Mouse (Mus musculus): ENCODE results near the gene Gm21854. TPM values are rescaled to one million over a fixed set of nuclear protein-coding genes. Genes with fewer than 3 reads are reported as not detected.

Gene Gm21854
- polyA plus RNA-seq (2017; shearing (Covaris generic)) = not detected

DNA sequence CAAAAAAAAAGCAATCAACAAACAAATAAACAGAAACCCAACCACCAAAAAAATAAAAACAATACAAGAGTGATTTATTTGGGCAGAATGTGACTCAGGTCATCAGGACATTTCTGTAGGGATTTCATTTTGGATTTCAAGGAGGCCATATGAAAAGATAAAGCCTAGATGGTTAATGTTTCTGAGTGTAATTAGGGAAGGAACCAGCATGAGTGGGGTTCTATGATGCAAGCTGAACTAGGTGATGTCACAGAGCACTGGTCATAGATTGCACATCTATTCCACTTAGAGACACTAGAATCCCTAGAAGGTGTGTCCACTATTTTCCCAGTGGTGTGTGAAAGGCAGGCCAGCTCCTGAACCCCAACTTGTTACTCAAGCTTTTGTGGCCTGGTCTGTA, at the start of gene Gm21854:
TSS of gene Gm21854 (plus strand) at position 301 of the 400 bp plus-strand sequence.

Other genes starting within 250 kb of the Gm21854 start
- not detected for gene Gm20914, start 69.0 kb downstream of the Gm21854 start, polyA plus RNA-seq (2017; shearing (Covaris generic))
- gene Gm28171, start 136.4 kb downstream of the Gm21854 start, polyA plus RNA-seq (2017; shearing (Covaris generic)) = not detected

Data from CD4-positive, CD25-positive, alpha-beta regulatory T cell, adult 9 weeks (primary cell).